Mouse (Mus musculus) limb, embryonic 14.5 days (tissue): ENCODE measurements at regions not wholly inside any gene's neighbourhood (a gene's known extent, or its start where the extent isn't known, plus 50 kb on each side); places are given as distances from the start of the nearest gene placed in this dataset.

ENCODE experiments used
- ATAC-seq: fragments of 200-750 bp; cut with Nextera tagmentation; 2 replicates; pipeline ENCODE4 v1.8.0; 2017; ENCODE audit warnings: low read depth, moderate number of reproducible peaks, moderate TSS enrichment; ENCODE audit not compliant: low FRiP score
- DNase-seq: peaks from one replicate; pipeline ENCODE4 v3.0.0-alpha.2; 2015; ENCODE audit warnings: low spot score
- H3K27ac ChIP-seq: fragments of 300-500 bp; sonication (generic); replicated peaks from 2 replicates; pipeline ENCODE4 v1.5.1; 2014; ENCODE audit warnings: low read depth, mild to moderate bottlenecking, low read length, moderate library complexity, mixed read lengths
- H3K27me3 ChIP-seq: fragments of 300-500 bp; sonication (generic); 2 replicates; pipeline ENCODE4 v1.6.1; 2014; ENCODE audit warnings: low read length, mixed read lengths; ENCODE audit not compliant: control insufficient read depth, insufficient read depth
- H3K36me3 ChIP-seq: fragments of 300-500 bp; sonication (generic); 2 replicates; pipeline ENCODE4 v1.6.1; 2014; ENCODE audit warnings: mild to moderate bottlenecking, low read length, moderate library complexity, mixed read lengths; ENCODE audit not compliant: control insufficient read depth, insufficient read depth
- H3K4me1 ChIP-seq: fragments of 300-500 bp; sonication (generic); 2 replicates; pipeline ENCODE4 v1.6.1; 2014; ENCODE audit warnings: antibody characterized with exemption, low read length, mixed read lengths; ENCODE audit not compliant: control insufficient read depth, insufficient read depth
- H3K4me2 ChIP-seq: fragments of 300-500 bp; sonication (generic); replicated peaks from 2 replicates; pipeline ENCODE4 v1.6.1; 2014; ENCODE audit warnings: low read depth, mild to moderate bottlenecking, low read length, moderate library complexity; ENCODE audit not compliant: severe bottlenecking
- H3K4me3 ChIP-seq: fragments of 300-500 bp; sonication (generic); replicated peaks from 2 replicates; pipeline ENCODE4 v1.5.1; 2014; ENCODE audit warnings: low read length
- H3K9ac ChIP-seq: fragments of 300-500 bp; sonication (generic); 2 replicates; pipeline ENCODE4 v1.6.1; 2014; ENCODE audit warnings: mild to moderate bottlenecking, low read depth, low read length, moderate library complexity; ENCODE audit not compliant: severe bottlenecking
- H3K9me3 ChIP-seq: fragments of 300-500 bp; sonication (generic); 2 replicates; pipeline ENCODE4 v1.6.1; 2016; ENCODE audit warnings: low read length; ENCODE audit not compliant: control insufficient read depth
- POLR2A ChIP-seq: fragments of 200-500 bp; IDR thresholded peaks from 2 replicates; pipeline ENCODE4 v1.8.0; 2012; ENCODE audit warnings: inconsistent platforms, mild to moderate bottlenecking, moderate library complexity, borderline replicate concordance; ENCODE audit not compliant: insufficient read depth, insufficient read length; ENCODE audit errors: extremely low read depth
- WGBS: fragments of 180-500 bp; shearing (Covaris S2); extraction: QIAGEN DNeasy Blood & Tissue Kit; methylation state at CpG from one replicate; pipeline ENCODE4 v1.1.7; 2014; 5-methylcytosine and 5-hydroxymethylcytosine counted together

GRCm38 (mm10) chr14:55335586-55335985 lies 113.8 kb downstream of the Dhrs2 start:
- H3K4me1 ChIP-seq, result no peaks in the 10 kb centered on the region
- H3K27ac ChIP-seq, result no peak overlapping the region
- no peaks in the 10 kb centered on the region for H3K9me3 ChIP-seq
- H3K4me3 ChIP-seq, result no peak overlapping the region
- H3K36me3 ChIP-seq, result no peaks in the 10 kb centered on the region
- H3K9ac ChIP-seq, result no peak overlapping the region
- 79% methylated on average over 1 of the region's 1 CpGs for WGBS
- no peaks in the 10 kb centered on the region for H3K27me3 ChIP-seq
- no peak for ATAC-seq
- no peak for TF ChIP-seq POLR2A
- H3K4me2 ChIP-seq, result no peak overlapping the region
- DNase-seq, result no peak

- TF ChIP-seq POLR2A, result no peak
- no peaks in the 10 kb centered on the region for H3K9me3 ChIP-seq
- DNase-seq, result no peak
- H3K36me3 ChIP-seq, result no peaks in the 10 kb centered on the region
- no peak overlapping the region for H3K9ac ChIP-seq
- WGBS, result 73% methylated on average over 5 of the region's 5 CpGs
- H3K4me3 ChIP-seq, result no peak overlapping the region
- no peaks in the 10 kb centered on the region for H3K27me3 ChIP-seq
- H3K27ac ChIP-seq, result no peak overlapping the region
- no peak for ATAC-seq
- H3K4me2 ChIP-seq, result no peak overlapping the region
- H3K4me1 ChIP-seq, result no peaks in the 10 kb centered on the region
These were observed 114.8 kb downstream of the Dhrs2 start for GRCm38 (mm10) chr14:55336451-55337195.

DNA sequence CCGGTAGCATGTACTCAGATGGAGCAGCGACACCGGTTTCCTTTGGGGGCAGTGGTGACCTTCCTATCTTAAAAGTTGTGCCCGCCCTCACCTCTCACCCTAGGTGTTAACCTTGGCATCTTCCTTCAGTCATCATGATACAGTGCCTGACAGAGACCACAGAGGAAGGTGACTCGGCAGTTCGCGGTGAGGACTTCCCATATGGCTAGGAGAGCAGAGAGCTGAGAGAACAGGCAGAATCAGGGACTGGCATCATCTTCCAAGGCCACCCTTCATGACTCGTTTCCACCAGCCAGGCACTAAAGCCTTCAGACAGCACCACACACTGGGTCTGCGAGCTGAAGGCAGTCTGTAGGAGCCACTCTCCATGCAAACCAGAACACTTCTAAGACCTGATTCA lies 116.2 kb downstream of the Dhrs2 start:
- H3K27me3 ChIP-seq, result no peaks in the 10 kb centered on the region
- no peaks in the 10 kb centered on the region for H3K4me1 ChIP-seq
- H3K9me3 ChIP-seq, result no peaks in the 10 kb centered on the region
- no peak overlapping the region for H3K27ac ChIP-seq
- no peak overlapping the region for H3K9ac ChIP-seq
- H3K36me3 ChIP-seq, result no peaks in the 10 kb centered on the region
- 64% methylated on average over 9 of the region's 9 CpGs for WGBS
- TF ChIP-seq POLR2A, result no peak
- ATAC-seq (no peak), DNase-seq (no peak)
- H3K4me3 ChIP-seq, result no peak overlapping the region
- no peak overlapping the region for H3K4me2 ChIP-seq

DNA sequence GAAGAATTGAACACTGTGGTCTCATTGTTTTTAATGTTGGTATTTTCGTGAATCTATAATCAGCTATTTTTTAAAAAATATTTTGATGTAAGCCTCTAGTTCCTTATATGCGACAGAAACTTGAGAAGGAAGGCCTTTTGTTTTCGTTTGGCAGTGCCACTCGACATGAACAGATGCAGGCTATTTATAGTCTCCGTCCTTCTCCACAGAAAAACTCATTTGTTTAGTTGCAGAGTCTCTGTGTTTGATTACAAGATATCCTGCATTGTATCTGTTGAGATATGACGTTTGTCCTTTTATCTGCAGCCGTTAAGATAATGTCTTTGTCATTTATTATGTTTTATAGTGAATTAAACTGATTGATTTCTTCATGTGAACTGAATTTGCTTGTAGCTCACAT lies 116.7 kb downstream of the Dhrs2 start:
- ATAC-seq (no peak), DNase-seq (no peak)
- H3K4me3 ChIP-seq, result no peak overlapping the region
- TF ChIP-seq POLR2A, result no peak
- H3K9me3 ChIP-seq, result no peaks in the 10 kb centered on the region
- H3K27ac ChIP-seq, result no peak overlapping the region
- no peak overlapping the region for H3K9ac ChIP-seq
- no peaks in the 10 kb centered on the region for H3K4me1 ChIP-seq
- H3K27me3 ChIP-seq, result no peaks in the 10 kb centered on the region
- H3K36me3 ChIP-seq, result no peaks in the 10 kb centered on the region
- H3K4me2 ChIP-seq, result no peak overlapping the region
- 66% methylated on average over 7 of the region's 7 CpGs for WGBS

GRCm38 (mm10) chr14:55339036-55339614 lies 117.3 kb downstream of the Dhrs2 start:
- H3K4me1 ChIP-seq, result no peaks in the 10 kb centered on the region
- no peak for TF ChIP-seq POLR2A
- H3K36me3 ChIP-seq, result no peaks in the 10 kb centered on the region
- H3K27me3 ChIP-seq, result no peaks in the 10 kb centered on the region
- H3K4me3 ChIP-seq, result no peak overlapping the region
- H3K4me2 ChIP-seq, result no peak overlapping the region
- H3K9me3 ChIP-seq, result no peaks in the 10 kb centered on the region
- H3K9ac ChIP-seq, result no peak overlapping the region
- DNase-seq, result no peak
- H3K27ac ChIP-seq, result no peak overlapping the region
- 79% methylated on average over 9 of the region's 9 CpGs for WGBS
- ATAC-seq, result no peak
